Mouse (Mus musculus) neural tube, embryonic 12.5 days (tissue): ENCODE measurements around the gene Heatr5b. TPM values are rescaled to one million over a fixed set of nuclear protein-coding genes. Genes with fewer than 3 reads are reported as not detected.

ENCODE experiments used
- ATAC-seq: fragments of 200-750 bp; cut with Nextera tagmentation; 2 replicates; pipeline ENCODE4 v1.8.0; 2017; ENCODE audit warnings: low read depth, mild to moderate bottlenecking, moderate TSS enrichment, moderate library complexity; ENCODE audit not compliant: low FRiP score
- H3K27ac ChIP-seq: fragments of 300-500 bp; sonication (generic); 2 replicates; pipeline ENCODE4 v1.5.1; 2016
- H3K27me3 ChIP-seq: fragments of 300-500 bp; sonication (generic); replicated peaks from 2 replicates; pipeline ENCODE4 v1.6.1; 2016; ENCODE audit warnings: mild to moderate bottlenecking
- H3K36me3 ChIP-seq: fragments of 300-500 bp; sonication (generic); 2 replicates; pipeline ENCODE4 v1.6.1; 2016; ENCODE audit warnings: mild to moderate bottlenecking
- H3K4me1 ChIP-seq: fragments of 300-500 bp; sonication (generic); 2 replicates; pipeline ENCODE4 v1.6.1; 2016
- H3K4me2 ChIP-seq: fragments of 300-500 bp; sonication (generic); replicated peaks from 2 replicates; pipeline ENCODE4 v1.6.1; 2016; ENCODE audit warnings: mild to moderate bottlenecking
- H3K4me3 ChIP-seq: fragments of 300-500 bp; sonication (generic); 2 replicates; pipeline ENCODE4 v1.5.1; 2016
- H3K9ac ChIP-seq: fragments of 300-500 bp; sonication (generic); 2 replicates; pipeline ENCODE4 v1.6.1; 2016; ENCODE audit warnings: mild to moderate bottlenecking
- H3K9me3 ChIP-seq: fragments of 300-500 bp; sonication (generic); 2 replicates; pipeline ENCODE4 v1.6.1; 2016; ENCODE audit warnings: mild to moderate bottlenecking
- WGBS: fragments of 180-500 bp; shearing (Covaris S2); methylation state at CpG from one replicate; pipeline ENCODE4 v1.1.7; 2016; 5-methylcytosine and 5-hydroxymethylcytosine counted together
- polyA plus RNA-seq: library from polyadenylated mRNA; unstranded; fragments of >200 nt; fragmentation: Nextera tagmentation; extraction: Ambion mirVana; gene quantifications from 2 replicates; pipeline ENCODE4 v1.2.1, GENCODE M21; 2016

The Heatr5b gene
- polyA plus RNA-seq, 1 experiment from 2014 or later = 24.7 TPM

DNA sequence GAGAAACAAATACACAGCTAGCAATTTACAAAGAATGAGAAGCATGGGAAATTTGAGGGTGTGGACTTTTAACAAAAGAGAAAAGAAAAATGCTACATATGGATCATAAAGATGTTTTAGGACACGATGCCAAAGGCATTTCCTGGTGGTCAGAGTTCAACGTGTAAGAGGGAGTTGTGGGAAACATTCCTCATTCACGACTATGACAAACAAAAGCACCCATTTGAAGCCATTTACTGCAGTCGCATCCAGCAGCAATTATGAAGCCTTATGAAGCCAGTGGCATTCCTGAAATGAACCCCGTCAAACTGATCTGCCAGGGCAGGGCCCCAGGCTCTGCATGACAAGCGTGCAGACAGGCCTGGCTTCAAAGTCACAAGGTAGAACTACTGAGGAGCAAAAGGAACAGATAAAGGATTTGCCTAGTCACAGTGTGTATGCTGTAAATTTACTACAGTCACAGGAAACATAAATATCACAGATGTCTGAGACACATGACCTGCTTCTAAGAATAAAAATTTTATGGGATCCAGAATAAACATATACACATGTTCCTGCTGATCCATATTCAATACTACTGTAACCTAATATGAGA, 110.6 kb downstream of the Heatr5b start:
- no peak overlapping the region for H3K4me3 ChIP-seq
- H3K27ac ChIP-seq = no peak overlapping the region
- H3K9ac ChIP-seq = no peak overlapping the region
- no peak for ATAC-seq
- H3K4me2 ChIP-seq = no peak overlapping the region
- no peaks in the 10 kb centered on the region for H3K27me3 ChIP-seq
- H3K9me3 ChIP-seq = no peaks in the 10 kb centered on the region
- H3K36me3 ChIP-seq = no peaks in the 10 kb centered on the region
- H3K4me1 ChIP-seq = no peaks in the 10 kb centered on the region
- WGBS = 68% methylated on average over 6 of the region's 6 CpGs

DNA sequence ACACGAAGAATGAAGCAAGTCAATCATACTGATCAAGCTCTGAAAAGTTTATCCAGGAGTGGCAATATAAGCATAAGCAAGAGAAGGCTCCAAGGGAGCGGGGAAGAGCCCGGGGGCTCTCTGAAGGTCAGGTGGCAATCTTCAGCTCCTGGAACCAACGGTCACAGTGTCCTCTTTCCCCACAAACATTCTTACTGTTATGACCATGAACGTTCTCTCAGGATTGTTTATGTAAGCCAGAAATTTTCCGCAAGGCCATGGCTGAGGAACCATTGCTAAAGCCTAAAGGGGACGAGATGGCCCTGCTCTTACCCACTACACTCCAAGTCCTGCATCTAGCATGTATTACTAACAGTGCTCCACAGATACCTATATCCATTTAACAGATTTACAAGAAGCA, 113.5 kb downstream of the Heatr5b start:
- Histone ChIP-seq H3K27ac (no peak overlapping the region), H3K9ac (no peak overlapping the region), H3K4me3 (no peak overlapping the region), H3K4me1 (no peaks in the 10 kb centered on the region), H3K27me3 (no peaks in the 10 kb centered on the region), H3K36me3 (no peaks in the 10 kb centered on the region; the same call in 1 of the 2 replicates), H3K4me2 (no peak overlapping the region), H3K9me3 (no peaks in the 10 kb centered on the region; the same call in 1 of the 2 replicates)
- WGBS = 87% methylated on average over 7 of the region's 7 CpGs
- no peak for ATAC-seq

DNA sequence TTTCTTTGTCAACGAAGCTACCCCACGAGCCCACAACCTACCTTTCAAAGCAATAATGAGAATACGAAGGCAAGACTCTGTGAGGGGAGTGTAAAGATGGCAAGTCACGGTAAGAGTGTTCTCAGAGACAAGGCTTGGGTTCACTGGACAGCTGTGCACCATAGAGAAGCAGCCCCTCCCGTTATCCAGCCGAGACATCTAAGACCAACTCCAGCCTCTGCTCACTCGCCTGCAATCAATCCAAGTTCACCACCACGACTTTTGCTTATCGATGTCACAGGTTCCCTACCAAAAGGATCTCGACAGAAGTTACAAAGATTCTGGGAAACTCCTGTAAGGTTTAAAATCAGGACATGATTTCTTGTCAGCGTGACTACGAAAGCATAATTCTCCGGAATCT, 116.1 kb downstream of the Heatr5b start:
- Histone ChIP-seq H3K36me3 (no peaks in the 10 kb centered on the region; the same call in 1 of the 2 replicates), H3K4me2 (no peak overlapping the region), H3K27ac (no peak overlapping the region), H3K27me3 (no peaks in the 10 kb centered on the region), H3K4me3 (no peak overlapping the region), H3K4me1 (no peaks in the 10 kb centered on the region), H3K9ac (no peak overlapping the region), H3K9me3 (no peaks in the 10 kb centered on the region; the same call in 1 of the 2 replicates)
- WGBS = 96% methylated on average over 13 of the region's 13 CpGs
- ATAC-seq = no peak

DNA sequence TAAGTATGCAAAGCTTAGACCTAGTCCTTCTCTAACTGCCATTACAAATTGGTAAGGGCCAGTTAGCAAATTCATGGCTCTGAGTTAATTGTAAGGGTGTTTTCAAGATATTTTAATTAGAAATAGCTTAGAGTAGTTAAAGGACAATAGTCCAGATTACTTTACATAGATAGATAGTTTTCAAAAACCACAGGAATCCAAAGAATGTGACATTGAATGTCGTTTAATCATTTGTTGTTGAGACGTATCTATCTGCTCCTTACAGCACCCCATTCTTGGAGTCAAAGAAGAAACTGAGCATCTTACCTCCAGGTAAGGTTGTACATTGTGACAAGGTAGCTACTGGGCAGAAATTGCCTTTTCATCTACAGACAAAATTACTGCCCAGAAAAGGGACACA, 124.9 kb downstream of the Heatr5b start:
- ATAC-seq = no peak
- H3K4me3 ChIP-seq = no peak overlapping the region
- no peak overlapping the region for H3K27ac ChIP-seq
- H3K9me3 ChIP-seq = peaks cover 4% of the 10 kb centered on the region; the same call in 1 of the 2 replicates
- H3K4me1 ChIP-seq = no peaks in the 10 kb centered on the region
- H3K36me3 ChIP-seq = no peaks in the 10 kb centered on the region; the same call in 1 of the 2 replicates
- no peaks in the 10 kb centered on the region for H3K27me3 ChIP-seq
- H3K9ac ChIP-seq = no peak overlapping the region
- 82% methylated on average over 2 of the region's 2 CpGs for WGBS
- no peak overlapping the region for H3K4me2 ChIP-seq

DNA sequence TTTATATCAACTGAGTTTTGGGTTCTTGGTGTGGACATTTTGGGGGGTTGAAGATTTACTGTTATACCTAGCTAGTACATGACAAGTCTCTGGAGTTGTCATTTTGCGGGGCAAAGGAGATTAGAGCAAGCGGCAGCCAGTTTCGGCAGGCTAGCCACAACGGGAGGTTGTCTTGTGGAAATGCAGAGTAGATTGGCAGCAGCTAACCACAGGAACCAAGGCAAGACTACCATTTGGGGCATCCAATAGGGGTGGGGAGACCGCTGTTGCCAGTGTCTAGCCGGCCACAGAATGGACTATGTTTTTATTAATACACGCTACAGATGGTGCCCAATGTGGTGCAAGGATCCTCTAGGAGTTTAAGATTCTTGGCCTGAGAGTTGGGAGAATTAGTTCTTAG, 126.7 kb downstream of the Heatr5b start:
- no peak overlapping the region for H3K4me2 ChIP-seq
- H3K27ac ChIP-seq = no peak overlapping the region
- no peak overlapping the region for H3K9ac ChIP-seq
- H3K9me3 ChIP-seq = peaks cover 4% of the 10 kb centered on the region; the same call in 1 of the 2 replicates
- no peak overlapping the region for H3K4me3 ChIP-seq
- no peaks in the 10 kb centered on the region for H3K4me1 ChIP-seq
- no peaks in the 10 kb centered on the region for H3K27me3 ChIP-seq
- WGBS = 88% methylated on average over 7 of the region's 7 CpGs
- H3K36me3 ChIP-seq = no peaks in the 10 kb centered on the region; the same call in 1 of the 2 replicates
- no peak for ATAC-seq

DNA sequence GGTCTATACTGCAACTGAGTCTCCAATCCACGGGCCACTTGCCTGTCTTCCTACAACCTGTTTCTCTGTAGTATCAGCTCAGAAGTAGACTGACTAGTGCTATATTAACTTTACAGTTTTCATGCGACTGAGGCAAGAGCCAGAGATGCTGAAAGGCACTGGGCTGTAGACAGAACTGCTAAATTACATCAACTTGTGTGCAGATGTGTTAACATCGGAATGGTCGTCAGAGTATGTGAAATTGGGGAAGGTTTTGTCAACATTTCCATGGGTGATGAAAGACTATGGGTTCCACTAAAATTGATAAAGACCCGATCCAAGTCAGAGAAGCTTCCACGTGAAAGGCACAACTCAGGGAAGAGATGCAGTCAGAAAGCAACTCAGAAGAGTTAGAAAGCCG, 132.2 kb downstream of the Heatr5b start:
- no peaks in the 10 kb centered on the region; the same call in 1 of the 2 replicates for H3K36me3 ChIP-seq
- no peak overlapping the region for H3K27ac ChIP-seq
- H3K4me1 ChIP-seq = no peaks in the 10 kb centered on the region
- WGBS = 96% methylated on average over 7 of the region's 7 CpGs
- no peak overlapping the region for H3K4me3 ChIP-seq
- no peaks in the 10 kb centered on the region for H3K27me3 ChIP-seq
- H3K9ac ChIP-seq = no peak overlapping the region
- peaks cover 4% of the 10 kb centered on the region; the same call in 1 of the 2 replicates for H3K9me3 ChIP-seq
- H3K4me2 ChIP-seq = no peak overlapping the region
- no peak for ATAC-seq

Other genes with a start within 250 kb of the Heatr5b start
- gene Strn, start 98.2 kb downstream of the Heatr5b start, polyA plus RNA-seq = 6.3 and 7.0 TPM in 2 replicates
- gene Gpatch11, start 203 bp upstream of the Heatr5b start, polyA plus RNA-seq = 51.7 and 53.7 TPM in 2 replicates
- 4.3 and 5.5 TPM in 2 replicates for gene Eif2ak2, start 47.2 kb upstream of the Heatr5b start, polyA plus RNA-seq
- gene Sult6b1, start 71.6 kb upstream of the Heatr5b start, polyA plus RNA-seq = not detected in 2 replicates
- 101 and 107 TPM in 2 replicates for gene Cebpzos, start 81.1 kb upstream of the Heatr5b start, polyA plus RNA-seq
- 58.5 and 60.1 TPM in 2 replicates for gene Cebpz, start 101.7 kb upstream of the Heatr5b start, polyA plus RNA-seq
- 49.5 and 51.1 TPM in 2 replicates for gene Ndufaf7, start 101.8 kb upstream of the Heatr5b start, polyA plus RNA-seq
- 35.6 and 36.8 TPM in 2 replicates for gene Prkd3, start 185.5 kb upstream of the Heatr5b start, polyA plus RNA-seq
- 8.2 and 9.2 TPM in 2 replicates for gene Qpct, start 216.5 kb upstream of the Heatr5b start, polyA plus RNA-seq